Mouse (Mus musculus) small intestine, adult 2 months (tissue): ENCODE measurements at regions not wholly inside any gene's neighbourhood (a gene's known extent, or its start where the extent isn't known, plus 50 kb on each side); places are given as distances from the start of the nearest gene placed in this dataset.

Experiments used
- H3K27ac ChIP-seq: fragments of 200-500 bp; 2 replicates; pipeline ENCODE4 v1.5.1; 2012; ENCODE audit warnings: low read depth, low read length, control low read depth, inconsistent platforms; ENCODE audit not compliant: insufficient read depth
- H3K27me3 ChIP-seq: fragments of 200-500 bp; 2 replicates; pipeline ENCODE4 v1.6.1; 2012; ENCODE audit warnings: mild to moderate bottlenecking, moderate library complexity, low read length, inconsistent platforms; ENCODE audit not compliant: control insufficient read depth, insufficient read depth
- H3K36me3 ChIP-seq: fragments of 200-500 bp; 2 replicates; pipeline ENCODE4 v1.6.1; 2012; ENCODE audit warnings: mild to moderate bottlenecking, low read length, control low read depth, inconsistent platforms; ENCODE audit not compliant: control insufficient read depth, insufficient read depth
- H3K4me1 ChIP-seq: fragments of 200-500 bp; 2 replicates; pipeline ENCODE4 v1.6.1; 2012; ENCODE audit warnings: low read length, inconsistent platforms, mixed read lengths; ENCODE audit not compliant: control insufficient read depth, insufficient read depth, insufficient read length
- H3K4me3 ChIP-seq: fragments of 200-500 bp; 2 replicates; pipeline ENCODE4 v1.5.1; 2012; ENCODE audit warnings: low read depth, mild to moderate bottlenecking, control low read depth, inconsistent platforms, low read length, moderate library complexity
- CTCF ChIP-seq: fragments of 200-500 bp; IDR thresholded peaks from 2 replicates; pipeline ENCODE4 v1.5.1; 2012; ENCODE audit warnings: low read depth, mild to moderate bottlenecking, control low read depth, inconsistent platforms, low read length, moderate library complexity, mixed read lengths; ENCODE audit not compliant: insufficient replicate concordance, insufficient read length; ENCODE audit errors: extremely low read depth
- POLR2A ChIP-seq: fragments of 200-500 bp; IDR thresholded peaks from 2 replicates; pipeline ENCODE4 v1.6.1; 2012; ENCODE audit warnings: low read depth, mild to moderate bottlenecking, control low read depth, inconsistent platforms, low read length, moderate library complexity
- WGBS: fragments of 180-500 bp; shearing (Covaris S2); methylation state at CpG from one replicate; pipeline ENCODE4 v1.1.7; 2018; 5-methylcytosine and 5-hydroxymethylcytosine counted together

DNA sequence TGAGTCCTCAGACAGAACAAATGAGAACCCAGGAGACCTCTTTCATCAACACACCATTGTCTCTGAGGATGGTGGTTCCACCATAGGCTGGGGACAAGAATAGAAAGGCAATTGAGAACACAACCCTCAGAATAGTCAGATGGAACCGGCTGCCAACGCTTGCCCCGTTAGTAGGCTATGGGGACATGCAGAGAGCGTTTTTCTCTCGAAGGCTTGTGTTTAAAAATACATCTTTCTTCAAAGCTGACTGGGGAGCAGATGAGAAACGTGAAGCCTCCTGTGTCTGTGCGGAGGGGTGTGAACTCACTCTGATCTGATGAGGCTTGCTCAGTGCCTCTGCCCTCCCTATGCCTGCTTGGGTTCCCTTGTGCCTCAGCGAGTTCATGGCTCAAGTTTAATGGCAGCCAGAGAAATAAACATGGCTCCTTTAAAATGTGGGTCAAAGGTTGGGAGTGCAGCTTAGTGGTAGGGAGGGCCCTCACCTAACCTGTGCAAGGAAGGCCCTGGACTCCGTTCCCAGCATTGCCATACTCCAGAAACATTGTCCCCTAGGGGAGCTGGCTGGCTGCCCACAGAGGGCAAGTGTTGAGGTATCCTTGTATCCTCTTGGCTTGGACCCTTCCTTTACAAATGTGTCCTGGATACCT, 53.7 kb upstream of the Tarbp1 start:
- H3K36me3 ChIP-seq: no peaks in the 10 kb centered on the region
- no peak for TF ChIP-seq CTCF
- TF ChIP-seq POLR2A: no peak
- 85% methylated on average over 9 of the region's 9 CpGs for WGBS
- H3K27me3 ChIP-seq: no peaks in the 10 kb centered on the region
- H3K4me3 ChIP-seq: no peak overlapping the region
- H3K27ac ChIP-seq: no peak overlapping the region
- peaks cover 10% of the 10 kb centered on the region for H3K4me1 ChIP-seq

DNA sequence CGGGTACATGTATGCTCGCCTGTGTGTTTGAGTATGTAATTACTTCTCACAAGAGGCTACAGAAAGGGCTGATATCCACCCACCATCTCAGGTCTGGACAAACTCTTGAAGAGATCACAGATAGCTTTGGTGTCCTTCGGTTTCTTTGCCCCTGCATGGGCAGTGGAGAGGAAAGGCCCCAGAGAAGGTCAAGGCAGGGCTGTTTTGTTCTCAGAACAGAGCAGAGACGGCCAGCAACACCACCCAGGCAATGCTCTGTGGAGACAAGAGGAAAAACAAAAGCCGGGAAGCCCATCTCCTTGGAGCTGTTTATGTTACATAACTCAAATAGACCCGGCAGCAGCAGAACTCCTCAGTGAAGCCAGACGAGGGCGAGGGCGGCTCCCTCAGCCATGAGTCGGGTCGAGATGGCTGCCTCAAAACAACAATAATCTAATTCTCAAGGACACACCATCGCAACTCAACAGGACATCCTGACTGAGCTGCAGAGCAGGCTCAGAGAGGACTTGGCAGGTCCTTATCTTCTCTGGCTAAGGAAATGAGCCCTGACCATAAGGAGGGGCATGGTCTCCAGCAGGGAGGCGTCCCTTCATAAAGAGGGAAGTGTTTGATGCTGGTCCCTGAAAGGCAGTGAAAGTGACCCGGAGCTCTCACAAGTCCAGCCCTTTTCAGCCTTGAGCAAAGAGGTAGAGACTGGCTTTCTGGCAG, 52.2 kb upstream of the Tarbp1 start:
- no peak overlapping the region for H3K4me3 ChIP-seq
- peaks cover 10% of the 10 kb centered on the region for H3K4me1 ChIP-seq
- no peaks in the 10 kb centered on the region for H3K36me3 ChIP-seq
- no peak for TF ChIP-seq CTCF
- no peak for TF ChIP-seq POLR2A
- H3K27ac ChIP-seq: peak overlapping the region; percentile 56
- WGBS: 23% methylated on average over 14 of the region's 14 CpGs
- H3K27me3 ChIP-seq: no peaks in the 10 kb centered on the region

- WGBS: 93% methylated on average over 1 of the region's 1 CpGs
- H3K4me1 ChIP-seq: peaks cover 10% of the 10 kb centered on the region
- no peak overlapping the region for H3K27ac ChIP-seq
- H3K4me3 ChIP-seq: no peak overlapping the region
- H3K36me3 ChIP-seq: no peaks in the 10 kb centered on the region
- no peaks in the 10 kb centered on the region for H3K27me3 ChIP-seq
- TF ChIP-seq POLR2A: no peak
- TF ChIP-seq CTCF: no peak
Observed at GRCm38 (mm10) chr8:126525575-126525974, 50.7 kb upstream of the Tarbp1 start.
